9 mouse cellular contexts compared by ENCODE assay signal in the genomic region with DNA sequence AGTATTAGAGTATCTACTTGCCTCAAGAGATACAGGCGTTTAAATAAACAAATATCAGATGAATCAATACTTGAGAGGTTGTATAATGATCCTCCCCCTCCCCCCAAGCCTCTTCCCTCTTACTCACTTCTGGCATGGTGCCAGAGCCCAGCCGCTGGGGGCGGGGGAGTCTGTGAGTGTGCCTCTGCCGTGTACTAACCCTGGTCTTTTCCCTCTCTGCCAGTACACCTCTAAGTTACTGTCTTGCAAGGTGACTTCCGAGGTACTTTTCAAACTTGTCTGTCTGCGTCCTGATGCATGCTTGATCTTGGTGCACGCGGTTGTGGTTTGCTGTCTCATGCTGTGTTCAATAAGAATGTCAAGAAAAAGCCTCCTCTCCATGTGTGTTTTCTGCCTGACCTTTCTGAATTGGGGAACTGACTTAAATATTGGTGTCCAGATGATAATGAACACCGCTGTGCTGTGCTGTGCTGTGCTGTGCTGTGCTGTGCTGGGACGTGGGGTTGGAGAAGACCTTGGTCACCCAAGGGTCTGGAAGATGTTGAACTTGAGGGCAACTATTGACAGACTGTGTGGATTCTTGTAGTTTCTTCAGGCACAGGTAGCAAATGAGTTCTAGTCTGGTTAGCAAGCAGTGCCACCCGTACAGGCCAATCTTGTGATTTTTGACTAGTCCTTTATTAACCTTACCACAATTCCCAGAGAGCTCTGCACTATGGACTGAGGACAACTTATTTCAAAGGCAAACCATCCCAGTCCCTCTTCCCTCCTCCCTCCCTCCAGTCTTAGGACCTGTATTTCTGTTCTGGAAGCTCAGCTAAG. TPM values are rescaled to one million over a fixed set of nuclear protein-coding genes. Genes with fewer than 3 reads are reported as not detected.
DNase-seq lines count a peak whose midpoint lies in the region; ATAC-seq lines count a peak whose summit lies in the region.
"Had no signal": no experiment of that assay in that cellular context is flagged by ENCODE, and none has a peak within 500 bp of the region (broad histone marks: within the 10 kb centered on the region; RNA-seq: fewer than 3 reads in every experiment).

No protein-coding gene starts in this region.

- H3K9me3 ChIP-seq in forebrain, embryonic 15.5 days, result no peaks in the 10 kb centered on the region

- 0 out of 2 replicates have a peak, but pooled peaks have one; percentile 29 for ATAC-seq in forebrain, embryonic 15.5 days (replicated peaks)

- H3K9ac ChIP-seq in forebrain, embryonic 15.5 days (replicated peaks), result no peak overlapping the region

- no peaks in the 10 kb centered on the region for H3K4me1 ChIP-seq in forebrain, embryonic 15.5 days

- intact Hi-C loops in gastrocnemius, postnatal 36 days (cut with DNase I), result no loop called here

- H3K36me3 ChIP-seq in forebrain, embryonic 15.5 days, result no peaks in the 10 kb centered on the region

- H3K27me3 ChIP-seq in forebrain, embryonic 15.5 days, result no peaks in the 10 kb centered on the region
- H3K27me3 ChIP-seq: CH12.LX had no signal

- no peak overlapping the region for H3K4me2 ChIP-seq in forebrain, embryonic 15.5 days (replicated peaks)

- H3K4me3 ChIP-seq in forebrain, embryonic 15.5 days, result no peak overlapping the region

- 57% methylated on average over 11 of the region's 11 CpGs for WGBS in forebrain, embryonic 15.5 days

- no peak overlapping the region for H3K27ac ChIP-seq in forebrain, embryonic 15.5 days (replicated peaks)

- peak; percentile 21 for DNase-seq in gastrocnemius, postnatal 10 days
- no peak for DNase-seq in gastrocnemius, postnatal 36 days
- peak; percentile 25 for DNase-seq in CD4-positive helper T cell, adult 2 months (ENCODE audit: low read depth, low spot score)
- peak; percentile 64 for DNase-seq in kidney, postnatal 10 days
- DNase-seq in thymus, postnatal 25 days, result peak; percentile 52
- DNase-seq in spleen, postnatal 14 days (ENCODE audit: low spot score in 2 of 2), result no peak
- no peak for DNase-seq in left cerebral cortex, adult 18-20 months (ENCODE audit: low spot score in 2 of 2)

RNA-seq across cellular contexts. Expression of a gene that starts 29.8 kb away (rescaled TPM):
- under 1 TPM; 0.09 to 0.14 TPM for total RNA-seq in gastrocnemius, postnatal 10 days (2021)
- total RNA-seq in gastrocnemius, postnatal 36 days (2021), result not detected
- not detected in 2 replicates for polyA plus RNA-seq in forebrain, embryonic 15.5 days (2015; fragmentation: Nextera tagmentation; extraction: Ambion mirVana)
- under 1 TPM in 1 of 2 experiments, not detected in 1; 0.21 TPM for total RNA-seq in left cerebral cortex, adult 18-20 months (2021)
- total RNA-seq: CH12.LX had no signal

Comparison
In these comparisons a context has a peak if more than half of its experiments do, and no peak if none do; other contexts are left out.
1. DNase-seq: peak in gastrocnemius, postnatal 10 days (single experiment), CD4-positive helper T cell, adult 2 months (single experiment), kidney, postnatal 10 days (single experiment) and thymus, postnatal 25 days (single experiment); none in gastrocnemius, postnatal 36 days (0 of 2), spleen, postnatal 14 days (0 of 2) and left cerebral cortex, adult 18-20 months (0 of 2).